Mouse (Mus musculus): ENCODE results near the gene Noc3l. TPM values are rescaled to one million over a fixed set of nuclear protein-coding genes. Genes with fewer than 3 reads are reported as not detected.

Noc3l gene
- total and polyA plus RNA-seq, 3 experiments = 2.4 to 41.9 (median 13.7) TPM

DNA sequence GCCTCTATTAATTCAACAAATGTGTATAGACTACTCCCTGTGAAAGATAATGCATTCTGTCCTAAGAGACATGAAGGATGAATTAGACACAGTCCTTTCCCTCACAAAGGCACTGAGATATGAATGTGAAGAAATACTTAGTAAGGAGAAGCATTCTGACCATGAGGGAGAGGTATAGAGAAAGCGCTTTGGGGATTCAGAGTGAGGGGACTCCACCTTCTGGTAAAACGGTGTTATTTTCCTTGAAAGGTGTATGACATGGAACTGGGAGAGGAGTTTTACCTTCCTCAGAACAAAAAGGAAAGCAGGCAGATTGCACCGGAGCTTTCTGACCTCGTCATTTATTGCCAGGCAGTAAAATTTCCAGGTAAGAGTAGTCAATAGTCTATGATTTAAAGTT, 68.8 kb downstream of the Noc3l start:
- Histone ChIP-seq H3K27me3 (ENCODE audit: insufficient read depth, low read length) (no peaks in the 10 kb centered on the region), H3K4me3 (ENCODE audit: low read depth, low read length) (no peak overlapping the region), H3K4me1 (ENCODE audit: insufficient read depth, low read depth, low read length) (no peaks in the 10 kb centered on the region), H3K36me3 (replicated peaks) (no peaks in the 10 kb centered on the region), H3K9me3 (replicated peaks) (no peaks in the 10 kb centered on the region)
- DNase-seq (ENCODE audit: low spot score) (no peak), ATAC-seq (ENCODE audit: extremely low read depth, insufficient number of reproducible peaks, low FRiP score, poor library complexity, severe bottlenecking) (no peak)
- TF ChIP-seq GATA2 (IDR thresholded peaks at IDR 0.05; ENCODE audit: borderline replicate concordance, low read depth, low read length) = no peak
- no peak for TF ChIP-seq GATA1 (IDR thresholded peaks at IDR 0.05; ENCODE audit: borderline replicate concordance, low read length)
- TF ChIP-seq TAL1 (conservative IDR thresholded peaks at IDR 0.05; ENCODE audit: low read depth, low read length) = no peak
- no peak for TF ChIP-seq CTCF (IDR thresholded peaks at IDR 0.05; ENCODE audit: low read depth, low read length)
- no peak for TF ChIP-seq POLR2AphosphoS5 (IDR thresholded peaks at IDR 0.05; ENCODE audit: insufficient replicate concordance, low read depth, low read length)

DNA sequence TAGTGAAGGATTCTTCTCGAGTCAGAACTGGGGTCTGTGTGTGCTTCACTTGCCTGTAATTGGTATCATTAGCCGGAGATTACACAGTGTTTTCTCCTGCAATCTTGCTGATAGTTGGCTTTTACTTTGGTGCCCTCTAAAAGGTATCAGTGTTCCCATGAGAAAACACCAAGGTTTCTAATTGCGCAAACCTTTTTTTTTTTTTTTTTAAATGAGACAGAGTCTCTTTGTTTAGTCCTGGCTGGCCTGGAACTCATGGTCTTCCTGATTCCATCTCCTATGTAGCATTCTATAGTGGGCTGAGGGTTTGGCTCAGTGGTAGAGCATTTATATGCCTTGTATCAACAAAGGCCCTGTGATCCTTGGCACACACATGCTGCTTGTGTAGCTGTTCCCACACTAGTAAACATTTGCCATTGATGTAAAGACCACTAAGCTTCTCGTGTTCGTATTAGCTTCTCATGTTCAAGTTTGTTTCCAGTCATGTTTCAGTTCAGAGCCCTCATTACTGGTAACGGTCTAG, 72.5 kb downstream of the Noc3l start:
- Histone ChIP-seq H3K4me1 (ENCODE audit: insufficient read depth, low read depth, low read length) (no peaks in the 10 kb centered on the region), H3K27me3 (ENCODE audit: insufficient read depth, low read length) (no peaks in the 10 kb centered on the region), H3K4me3 (ENCODE audit: low read depth, low read length) (no peak overlapping the region), H3K36me3 (replicated peaks) (no peaks in the 10 kb centered on the region), H3K9me3 (replicated peaks) (no peaks in the 10 kb centered on the region)
- no peak for ATAC-seq (ENCODE audit: extremely low read depth, insufficient number of reproducible peaks, low FRiP score, poor library complexity, severe bottlenecking)
- DNase-seq (ENCODE audit: low spot score) = no peak
- TF ChIP-seq CTCF (IDR thresholded peaks at IDR 0.05; ENCODE audit: low read depth, low read length) (no peak), POLR2AphosphoS5 (IDR thresholded peaks at IDR 0.05; ENCODE audit: insufficient replicate concordance, low read depth, low read length) (no peak), TAL1 (conservative IDR thresholded peaks at IDR 0.05; ENCODE audit: low read depth, low read length) (no peak), GATA1 (IDR thresholded peaks at IDR 0.05; ENCODE audit: borderline replicate concordance, low read length) (no peak), GATA2 (IDR thresholded peaks at IDR 0.05; ENCODE audit: borderline replicate concordance, low read depth, low read length) (no peak)

DNA sequence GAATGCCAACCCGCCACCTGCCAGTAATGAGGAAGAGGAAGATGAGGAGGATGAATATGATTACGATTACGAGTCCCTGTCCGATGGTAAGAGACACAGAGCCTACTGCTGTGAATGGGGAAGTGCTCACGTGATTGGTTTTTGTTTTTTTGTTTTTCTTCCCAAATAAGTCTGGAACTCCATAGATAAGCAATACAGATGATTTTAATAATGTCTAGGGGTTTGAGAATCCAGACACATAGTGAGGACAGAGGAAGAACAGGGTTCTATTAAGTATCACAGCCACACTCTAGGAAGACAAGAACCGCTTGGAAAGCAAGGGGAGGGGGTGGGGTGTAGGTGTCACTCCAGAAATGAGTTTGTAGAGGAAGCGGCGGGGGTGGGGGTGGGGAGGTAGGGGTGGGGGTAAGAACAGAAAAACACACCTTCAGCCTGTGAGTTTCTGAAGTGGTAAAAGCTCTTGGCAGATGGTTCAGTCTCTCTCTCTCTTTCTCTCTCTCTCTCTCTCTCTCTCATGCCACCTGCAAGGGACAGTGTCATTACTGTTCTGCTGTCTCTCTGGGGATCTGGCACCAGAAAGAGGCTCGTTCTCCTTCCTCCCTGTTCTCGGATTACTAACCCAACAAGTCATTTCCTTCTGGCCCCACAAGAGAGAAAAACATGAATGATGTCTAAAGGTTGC, 73.1 kb downstream of the Noc3l start:
- Histone ChIP-seq H3K4me3 (ENCODE audit: low read depth, low read length) (no peak overlapping the region), H3K36me3 (replicated peaks) (no peaks in the 10 kb centered on the region), H3K9me3 (replicated peaks) (no peaks in the 10 kb centered on the region), H3K4me1 (ENCODE audit: insufficient read depth, low read depth, low read length) (no peaks in the 10 kb centered on the region), H3K27me3 (ENCODE audit: insufficient read depth, low read length) (no peaks in the 10 kb centered on the region)
- TF ChIP-seq TAL1 (conservative IDR thresholded peaks at IDR 0.05; ENCODE audit: low read depth, low read length) = no peak
- TF ChIP-seq GATA1 (IDR thresholded peaks at IDR 0.05; ENCODE audit: borderline replicate concordance, low read length) = no peak
- no peak for TF ChIP-seq GATA2 (IDR thresholded peaks at IDR 0.05; ENCODE audit: borderline replicate concordance, low read depth, low read length)
- TF ChIP-seq CTCF (IDR thresholded peaks at IDR 0.05; ENCODE audit: low read depth, low read length) = no peak
- TF ChIP-seq POLR2AphosphoS5 (IDR thresholded peaks at IDR 0.05; ENCODE audit: insufficient replicate concordance, low read depth, low read length) = no peak
- ATAC-seq (ENCODE audit: extremely low read depth, insufficient number of reproducible peaks, low FRiP score, poor library complexity, severe bottlenecking) = no peak
- DNase-seq (ENCODE audit: low spot score) = no peak

DNA sequence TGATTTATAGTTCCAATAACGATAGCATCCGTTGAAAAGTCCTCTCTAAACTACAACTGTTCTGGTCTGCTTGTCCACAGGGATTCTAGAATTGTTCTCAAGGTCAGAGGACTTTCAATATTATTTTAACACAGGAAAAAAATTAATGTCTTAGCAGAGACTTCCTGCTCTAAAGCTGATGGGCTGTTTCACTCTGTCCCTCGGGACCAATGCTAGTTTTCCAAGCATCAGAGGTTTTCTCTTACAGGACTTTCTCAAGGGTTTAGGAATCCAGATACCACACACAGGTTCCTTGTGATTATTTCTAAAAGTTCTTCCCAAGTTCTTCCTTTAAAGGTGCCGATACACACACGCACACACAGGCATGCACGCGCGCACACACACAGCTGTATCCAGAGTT, 74.5 kb downstream of the Noc3l start:
- no peak overlapping the region for H3K4me3 ChIP-seq (ENCODE audit: low read depth, low read length)
- no peaks in the 10 kb centered on the region for H3K36me3 ChIP-seq (replicated peaks)
- ATAC-seq (ENCODE audit: extremely low read depth, insufficient number of reproducible peaks, low FRiP score, poor library complexity, severe bottlenecking) (no peak), DNase-seq (ENCODE audit: low spot score) (no peak)
- H3K9me3 ChIP-seq (replicated peaks) = no peaks in the 10 kb centered on the region
- H3K27me3 ChIP-seq (ENCODE audit: insufficient read depth, low read length) = no peaks in the 10 kb centered on the region
- TF ChIP-seq GATA2 (IDR thresholded peaks at IDR 0.05; ENCODE audit: borderline replicate concordance, low read depth, low read length) (no peak), CTCF (IDR thresholded peaks at IDR 0.05; ENCODE audit: low read depth, low read length) (no peak), TAL1 (conservative IDR thresholded peaks at IDR 0.05; ENCODE audit: low read depth, low read length) (no peak), GATA1 (IDR thresholded peaks at IDR 0.05; ENCODE audit: borderline replicate concordance, low read length) (no peak), POLR2AphosphoS5 (IDR thresholded peaks at IDR 0.05; ENCODE audit: insufficient replicate concordance, low read depth, low read length) (no peak)
- H3K4me1 ChIP-seq (ENCODE audit: insufficient read depth, low read depth, low read length) = no peaks in the 10 kb centered on the region

Other genes with a start within 250 kb of the Noc3l start
- gene Tbc1d12, start 17.3 kb upstream of the Noc3l start, total RNA-seq (2014; fragmentation: Nextera tagmentation) = 6.6 and 16.2 TPM in 2 replicates
- 7.8 and 7.9 TPM in 2 replicates for gene Tbc1d12, start 17.3 kb upstream of the Noc3l start, total RNA-seq (2017)
- 0.99 and 1.3 TPM in 2 replicates for gene Tbc1d12, start 17.3 kb upstream of the Noc3l start, polyA plus RNA-seq (2012)
- 285 and 333 TPM in 2 replicates for gene Hells, start 111.7 kb upstream of the Noc3l start, total RNA-seq (2014; fragmentation: Nextera tagmentation)
- 111 and 137 TPM in 2 replicates for gene Hells, start 111.7 kb upstream of the Noc3l start, total RNA-seq (2017)
- gene Hells, start 111.7 kb upstream of the Noc3l start, polyA plus RNA-seq (2012) = 14.1 and 17.4 TPM in 2 replicates
- gene Cyp2c55, start 187.8 kb upstream of the Noc3l start, total RNA-seq (2014; fragmentation: Nextera tagmentation) = 35.5 and 41.6 TPM in 2 replicates
- 2.0 and 2.4 TPM in 2 replicates for gene Cyp2c55, start 187.8 kb upstream of the Noc3l start, total RNA-seq (2017)
- 0.28 and 0.37 TPM in 2 replicates for gene Cyp2c55, start 187.8 kb upstream of the Noc3l start, polyA plus RNA-seq (2012)
- gene Cyp2c65, start 241.8 kb upstream of the Noc3l start, total RNA-seq (2014; fragmentation: Nextera tagmentation) = not detected in 2 replicates
- 0.12 TPM in 1 of 2 replicates, not detected in the other for gene Cyp2c65, start 241.8 kb upstream of the Noc3l start, total RNA-seq (2017)
- not detected in 2 replicates for gene Cyp2c65, start 241.8 kb upstream of the Noc3l start, polyA plus RNA-seq (2012)

Data from G1E (cell line).